Mouse (Mus musculus): ENCODE measurements around the gene Atp1a4.

DNA sequence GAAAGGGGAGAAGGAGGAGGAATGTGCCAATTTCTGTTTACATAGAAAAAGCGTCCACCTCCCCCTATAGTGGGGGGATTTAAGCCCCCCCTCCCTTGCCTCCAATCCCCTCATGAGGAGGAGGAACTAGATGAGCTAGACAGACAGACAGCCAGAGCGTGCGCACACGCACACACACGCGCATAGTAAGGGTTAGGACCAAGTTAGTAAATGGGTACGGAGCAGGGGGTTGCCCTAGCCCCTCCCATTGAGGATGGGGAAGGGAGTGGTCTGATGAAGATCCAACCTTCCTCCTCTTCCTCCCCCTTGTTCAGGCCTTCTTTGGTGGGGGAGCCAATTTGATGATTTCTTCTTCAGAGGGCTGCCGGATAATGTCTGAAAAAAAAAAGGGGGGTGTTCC is 59.9 kb downstream of the Atp1a4 start:
- TF ChIP-seq CTCF (conservative IDR thresholded peaks at IDR 0.05; ENCODE audit: low read length) (no peak), NANOG (IDR thresholded peaks at IDR 0.05; ENCODE audit: borderline replicate concordance, low read length) (no peak), POU5F1 (IDR thresholded peaks at IDR 0.05; ENCODE audit: borderline replicate concordance, low read length) (no peak)
